Mouse (Mus musculus): ENCODE measurements around the gene Carm1. TPM values are rescaled to one million over a fixed set of nuclear protein-coding genes. Genes with fewer than 3 reads are reported as not detected.

Carm1 gene
- total and polyA plus RNA-seq, 2 experiments from 2014 or later: 25.0 to 84.9 TPM

- no peak for DNase-seq (ENCODE audit: low spot score)
- Histone ChIP-seq H3K36me3 (ENCODE audit: insufficient read depth, low read length) (no peaks in the 10 kb centered on the region), H3K9ac (replicated peaks; ENCODE audit: low read length) (no peak overlapping the region), H3K4me3 (ENCODE audit: low read length) (no peak overlapping the region), H3K27ac (no peak overlapping the region), H3K27me3 (ENCODE audit: insufficient read depth, low read length) (no peaks in the 10 kb centered on the region), H3K4me2 (ENCODE audit: low read depth, low read length) (no peak overlapping the region), H3K9me3 (ENCODE audit: low read length) (no peaks in the 10 kb centered on the region), H3K4me1 (ENCODE audit: insufficient read depth, low read length) (peaks cover 7% of the 10 kb centered on the region; the same call in 1 of the 2 replicates)
- 98% methylated on average over 1 of the region's 1 CpGs for WGBS
- no peak for TF ChIP-seq CTCF (IDR thresholded peaks at IDR 0.05; ENCODE audit: low read depth)
- no peak for ATAC-seq
These were observed 76.0 kb downstream of the Carm1 start for GRCm38 (mm10) chr9:21622676-21623075.

- Histone ChIP-seq H3K4me3 (ENCODE audit: low read length) (no peak overlapping the region), H3K4me1 (ENCODE audit: insufficient read depth, low read length) (no peaks in the 10 kb centered on the region), H3K27ac (no peak overlapping the region), H3K9ac (replicated peaks; ENCODE audit: low read length) (no peak overlapping the region), H3K4me2 (ENCODE audit: low read depth, low read length) (no peak overlapping the region), H3K9me3 (ENCODE audit: low read length) (no peaks in the 10 kb centered on the region), H3K27me3 (ENCODE audit: insufficient read depth, low read length) (no peaks in the 10 kb centered on the region), H3K36me3 (ENCODE audit: insufficient read depth, low read length) (no peaks in the 10 kb centered on the region)
- no peak for ATAC-seq
- WGBS: 79% methylated on average over 10 of the region's 10 CpGs
- no peak for DNase-seq (ENCODE audit: low spot score)
- no peak for TF ChIP-seq CTCF (IDR thresholded peaks at IDR 0.05; ENCODE audit: low read depth)
These were observed 78.9 kb downstream of the Carm1 start for GRCm38 (mm10) chr9:21625342-21626339.

GRCm38 (mm10) chr9:21626571-21626970 is 79.9 kb downstream of the Carm1 start:
- Histone ChIP-seq H3K4me3 (ENCODE audit: low read length) (no peak overlapping the region), H3K9ac (replicated peaks; ENCODE audit: low read length) (no peak overlapping the region), H3K27ac (no peak overlapping the region), H3K27me3 (ENCODE audit: insufficient read depth, low read length) (no peaks in the 10 kb centered on the region), H3K9me3 (ENCODE audit: low read length) (no peaks in the 10 kb centered on the region), H3K4me1 (ENCODE audit: insufficient read depth, low read length) (no peaks in the 10 kb centered on the region), H3K4me2 (ENCODE audit: low read depth, low read length) (no peak overlapping the region), H3K36me3 (ENCODE audit: insufficient read depth, low read length) (no peaks in the 10 kb centered on the region)
- ATAC-seq (no peak), DNase-seq (ENCODE audit: low spot score) (no peak)
- TF ChIP-seq CTCF (IDR thresholded peaks at IDR 0.05; ENCODE audit: low read depth): peak; percentile 50

- no peak for ATAC-seq
- DNase-seq (ENCODE audit: low spot score): peak; percentile 37
These were observed 80.6 kb downstream of the Carm1 start for GRCm38 (mm10) chr9:21627145-21627795.

GRCm38 (mm10) chr9:21630673-21631072 is 84.0 kb downstream of the Carm1 start:
- no peak overlapping the region for H3K27ac ChIP-seq
- no peaks in the 10 kb centered on the region for H3K9me3 ChIP-seq (ENCODE audit: low read length)
- TF ChIP-seq CTCF (IDR thresholded peaks at IDR 0.05; ENCODE audit: low read depth): peak; percentile 68
- H3K4me3 ChIP-seq (ENCODE audit: low read length): no peak overlapping the region
- H3K27me3 ChIP-seq (ENCODE audit: insufficient read depth, low read length): no peaks in the 10 kb centered on the region
- no peaks in the 10 kb centered on the region for H3K4me1 ChIP-seq (ENCODE audit: insufficient read depth, low read length)
- H3K9ac ChIP-seq (replicated peaks; ENCODE audit: low read length): no peak overlapping the region
- 72% methylated on average over 3 of the region's 3 CpGs for WGBS
- H3K36me3 ChIP-seq (ENCODE audit: insufficient read depth, low read length): peaks cover 27% of the 10 kb centered on the region
- H3K4me2 ChIP-seq (ENCODE audit: low read depth, low read length): no peak overlapping the region
- DNase-seq (ENCODE audit: low spot score): peak; percentile 54
- ATAC-seq: no peak

More at GRCm38 (mm10) chr9:21627145-21627795, 80.6 kb downstream of the Carm1 start:
- no peaks in the 10 kb centered on the region for H3K9me3 ChIP-seq (ENCODE audit: low read length)
- H3K27me3 ChIP-seq (ENCODE audit: insufficient read depth, low read length): no peaks in the 10 kb centered on the region
- no peak overlapping the region for H3K9ac ChIP-seq (replicated peaks; ENCODE audit: low read length)
- 45% methylated on average over 5 of the region's 5 CpGs for WGBS
- TF ChIP-seq CTCF (IDR thresholded peaks at IDR 0.05; ENCODE audit: low read depth): no peak
- H3K4me2 ChIP-seq (ENCODE audit: low read depth, low read length): no peak overlapping the region
- no peaks in the 10 kb centered on the region for H3K4me1 ChIP-seq (ENCODE audit: insufficient read depth, low read length)
- H3K4me3 ChIP-seq (ENCODE audit: low read length): no peak overlapping the region
- no peak overlapping the region for H3K27ac ChIP-seq
- no peaks in the 10 kb centered on the region for H3K36me3 ChIP-seq (ENCODE audit: insufficient read depth, low read length)

- 44% methylated on average over 3 of the region's 3 CpGs for WGBS
- TF ChIP-seq CTCF (IDR thresholded peaks at IDR 0.05; ENCODE audit: low read depth): no peak
- H3K9me3 ChIP-seq (ENCODE audit: low read length): no peaks in the 10 kb centered on the region
- peaks cover 48% of the 10 kb centered on the region for H3K36me3 ChIP-seq (ENCODE audit: insufficient read depth, low read length)
- no peak overlapping the region for H3K9ac ChIP-seq (replicated peaks; ENCODE audit: low read length)
- no peak for ATAC-seq
- no peaks in the 10 kb centered on the region for H3K27me3 ChIP-seq (ENCODE audit: insufficient read depth, low read length)
- H3K4me1 ChIP-seq (ENCODE audit: insufficient read depth, low read length): no peaks in the 10 kb centered on the region
- H3K4me2 ChIP-seq (ENCODE audit: low read depth, low read length): no peak overlapping the region
- H3K27ac ChIP-seq: no peak overlapping the region
- no peak overlapping the region for H3K4me3 ChIP-seq (ENCODE audit: low read length)
- DNase-seq (ENCODE audit: low spot score): no peak
These were observed 86.4 kb downstream of the Carm1 start for GRCm38 (mm10) chr9:21633106-21633505.

Measured in hindbrain, postnatal 0 days (tissue).